ENCODE assay signal across 7 mouse cellular contexts in the genomic region with DNA sequence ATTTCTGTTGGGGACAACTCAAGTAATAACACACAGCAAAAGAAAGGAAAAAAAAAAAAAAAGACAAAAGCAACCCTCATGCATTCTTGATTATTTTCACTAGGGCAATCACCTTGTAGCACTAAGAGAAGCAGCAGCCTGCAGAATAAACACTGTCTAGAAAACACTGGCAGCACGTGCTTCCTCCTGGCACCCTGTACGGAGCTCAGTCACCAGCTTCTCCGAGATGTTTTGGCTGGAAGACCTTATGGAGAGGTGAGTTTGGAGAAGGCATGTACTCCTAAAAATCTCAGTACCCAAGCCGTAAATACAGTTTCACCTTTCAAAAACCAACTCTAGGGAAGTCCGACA.
DNase-seq lines count a peak whose midpoint lies in the region; ATAC-seq lines count a peak whose summit lies in the region.

No protein-coding gene starts in this region.

- H3K9me3 ChIP-seq in heart, embryonic 13.5 days: no peaks in the 10 kb centered on the region
- no peaks in the 10 kb centered on the region for H3K9me3 ChIP-seq in midbrain, embryonic 10.5 days (replicated peaks)

- no peaks in the 10 kb centered on the region for H3K27me3 ChIP-seq in heart, embryonic 13.5 days (replicated peaks)
- no peaks in the 10 kb centered on the region for H3K27me3 ChIP-seq in midbrain, embryonic 10.5 days (ENCODE audit: low read depth, poor library complexity, severe bottlenecking)

- peak overlapping the region; percentile 84 for H3K9ac ChIP-seq in heart, embryonic 13.5 days

- peak overlapping the region; percentile 85 for H3K4me2 ChIP-seq in heart, embryonic 13.5 days

- H3K4me3 ChIP-seq in heart, embryonic 13.5 days: peak overlapping the region; percentile 66
- H3K4me3 ChIP-seq in midbrain, embryonic 10.5 days: peak overlapping the region; percentile 55

- WGBS in heart, embryonic 13.5 days: 7% methylated on average over 5 of the region's 5 CpGs
- 29% methylated on average over 5 of the region's 5 CpGs for WGBS in midbrain, embryonic 10.5 days

- peaks cover 36% of the 10 kb centered on the region for H3K4me1 ChIP-seq in heart, embryonic 13.5 days
- peaks cover 14% of the 10 kb centered on the region for H3K4me1 ChIP-seq in midbrain, embryonic 10.5 days

- H3K27ac ChIP-seq in heart, embryonic 13.5 days (replicated peaks): peak overlapping the region; percentile 86
- H3K27ac ChIP-seq in midbrain, embryonic 10.5 days (replicated peaks): no peak overlapping the region; the same call in 1 of the 2 replicates

- H3K36me3 ChIP-seq in heart, embryonic 13.5 days: no peaks in the 10 kb centered on the region
- no peaks in the 10 kb centered on the region for H3K36me3 ChIP-seq in midbrain, embryonic 10.5 days

- peak; percentile 60 for DNase-seq in NIH3T3 (ENCODE audit: low read depth)
- peak; percentile 48 to 64 for DNase-seq in kidney, postnatal 36 days
- no peak for DNase-seq in midbrain, embryonic 10.5 days (ENCODE audit: low spot score)
- no peak for DNase-seq in gastrocnemius, postnatal 10 days
- DNase-seq in right cerebral cortex, postnatal 25 days: no peak

- peak; percentile 59 for ATAC-seq in CD4-positive, CD25-positive, alpha-beta regulatory T cell, adult 4 months
- no peak for ATAC-seq in heart, embryonic 13.5 days (ENCODE audit: extremely low read depth, insufficient number of reproducible peaks, low FRiP score, low TSS enrichment)

Comparison
In these comparisons a context has a peak if more than half of its experiments do, and no peak if none do; other contexts are left out.
1. DNase-seq: peak in NIH3T3 (single experiment) and kidney, postnatal 36 days (2 of 2); none in midbrain, embryonic 10.5 days (single experiment), gastrocnemius, postnatal 10 days (single experiment) and right cerebral cortex, postnatal 25 days (single experiment).